Mouse (Mus musculus) embryo, embryonic 10 days (tissue): ENCODE results near the gene Akr1c14.
"Not testable (repeated sequence)": the region's sequence is repeated elsewhere in the genome, so short reads cannot be mapped to it uniquely, and the experiment has no call there.

ENCODE experiments used
- DNase-seq: peaks from one replicate; pipeline ENCODE4 v3.0.0-alpha.2; 2015; ENCODE audit warnings: low spot score

Akr1c14 gene

DNA sequence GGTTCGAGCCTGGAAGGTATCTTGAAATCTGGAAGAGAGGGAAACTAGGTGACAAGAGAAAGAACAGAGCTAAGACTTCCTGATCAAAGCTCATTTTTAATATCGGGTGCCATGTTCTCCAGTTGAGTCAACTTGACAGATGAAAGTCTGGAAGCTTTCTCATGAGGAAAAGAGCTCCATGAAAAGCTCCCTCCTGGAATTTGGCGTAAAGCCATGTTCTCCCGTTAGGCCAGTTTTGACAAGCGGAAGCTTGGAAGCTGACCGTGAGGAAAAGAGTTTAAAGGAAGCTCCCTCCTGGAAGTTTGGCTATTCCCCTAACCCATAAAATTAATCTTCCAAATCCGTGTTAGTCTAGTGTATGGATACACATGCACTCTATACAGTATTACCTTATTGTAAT, 74.3 kb downstream of the Akr1c14 start:
- no peak for DNase-seq

DNA sequence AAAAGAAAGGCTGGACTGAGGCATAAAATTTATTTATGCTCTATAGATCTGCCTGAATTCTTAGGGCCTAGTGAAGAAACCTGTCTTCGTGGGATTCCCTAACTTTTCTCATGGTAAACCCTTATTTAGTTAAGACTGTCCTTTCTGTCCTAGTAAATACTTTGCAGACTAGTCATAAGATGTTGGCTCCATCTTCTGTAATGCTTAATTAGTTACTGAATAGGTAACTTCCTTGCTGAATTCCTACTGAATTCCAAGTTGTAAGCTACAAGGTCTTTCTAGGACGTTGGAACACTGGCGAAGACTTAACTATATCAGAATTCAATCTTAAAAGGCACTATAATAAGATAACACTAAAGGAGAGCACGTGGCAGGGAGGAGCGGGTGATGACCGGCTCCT, 75.7 kb downstream of the Akr1c14 start:
- not testable (repeated sequence) for DNase-seq

DNA sequence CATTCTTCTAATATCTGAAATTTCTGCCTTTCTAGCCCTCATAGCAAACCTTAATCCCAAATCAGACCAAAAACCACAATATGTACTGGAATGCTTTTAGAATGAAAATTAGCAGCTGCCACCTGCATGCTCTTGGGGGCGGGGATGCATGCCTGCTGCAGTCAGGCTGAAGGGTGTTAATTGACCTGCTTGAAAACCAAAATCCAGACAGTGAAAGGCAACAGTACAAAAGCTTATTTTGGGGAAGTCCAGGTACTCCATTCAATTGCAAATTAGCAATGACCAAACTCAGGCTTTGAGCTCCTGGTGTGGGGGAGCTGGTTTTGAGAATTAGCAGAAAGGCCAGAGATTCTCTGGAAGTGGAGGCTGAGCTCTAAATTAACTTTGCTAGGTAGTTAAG, 77.0 kb downstream of the Akr1c14 start:
- DNase-seq: not testable (repeated sequence)

DNA sequence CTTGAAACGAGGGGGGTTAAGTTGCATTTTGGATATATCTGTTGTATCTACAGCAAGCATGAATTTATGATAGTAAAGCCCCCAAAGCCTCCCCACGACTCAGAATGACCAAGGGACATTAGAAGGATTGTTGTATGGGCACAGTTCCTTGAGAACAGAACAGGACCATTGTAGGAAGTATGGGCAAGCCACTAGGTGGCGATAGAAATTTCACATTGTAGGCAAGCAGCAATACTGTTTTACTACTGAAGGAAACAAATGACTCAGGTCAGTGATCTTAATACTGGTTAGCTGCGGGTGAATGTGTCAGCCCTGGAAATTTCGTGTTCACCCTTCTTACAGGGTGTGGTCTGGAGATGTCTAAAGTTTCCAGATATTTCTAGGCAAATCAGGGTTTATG, 80.3 kb downstream of the Akr1c14 start:
- peak; percentile 65 for DNase-seq

DNA sequence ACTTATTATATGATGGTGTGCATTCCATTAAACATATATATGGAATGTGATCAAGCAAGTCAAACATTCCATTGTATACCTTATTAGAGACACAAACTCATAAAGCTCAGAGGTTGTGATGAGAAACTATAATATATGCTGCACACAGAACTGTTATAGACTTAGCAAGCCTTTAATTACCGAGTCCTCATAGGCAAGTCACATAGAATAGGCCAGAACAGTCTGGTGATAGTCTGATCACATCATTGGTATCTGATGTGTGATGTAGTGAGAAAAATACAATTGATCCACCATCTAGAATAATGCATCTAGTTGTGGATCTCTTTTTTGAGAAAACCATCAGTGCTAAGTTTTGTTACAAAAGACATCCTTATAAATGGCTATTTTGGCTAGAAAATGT, 82.5 kb downstream of the Akr1c14 start:
- no peak for DNase-seq

DNA sequence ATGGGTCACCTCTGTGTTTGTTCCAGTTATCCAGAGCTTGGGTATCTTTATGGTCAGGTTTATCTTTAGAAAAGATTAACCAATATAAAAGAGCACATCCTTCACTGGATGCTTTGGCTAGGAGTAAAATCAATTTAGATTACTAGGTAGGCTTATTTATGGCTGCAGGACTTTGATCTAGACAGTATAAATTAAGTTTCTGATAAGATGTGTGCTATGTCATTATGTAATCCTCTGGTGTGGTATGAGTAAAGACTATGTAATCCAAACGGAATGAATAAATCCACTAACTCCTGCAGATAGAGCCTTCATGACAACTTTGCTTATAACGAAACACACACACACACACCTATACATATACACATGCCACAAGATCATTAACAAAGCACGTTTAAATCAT, 82.9 kb downstream of the Akr1c14 start:
- DNase-seq: no peak

DNA sequence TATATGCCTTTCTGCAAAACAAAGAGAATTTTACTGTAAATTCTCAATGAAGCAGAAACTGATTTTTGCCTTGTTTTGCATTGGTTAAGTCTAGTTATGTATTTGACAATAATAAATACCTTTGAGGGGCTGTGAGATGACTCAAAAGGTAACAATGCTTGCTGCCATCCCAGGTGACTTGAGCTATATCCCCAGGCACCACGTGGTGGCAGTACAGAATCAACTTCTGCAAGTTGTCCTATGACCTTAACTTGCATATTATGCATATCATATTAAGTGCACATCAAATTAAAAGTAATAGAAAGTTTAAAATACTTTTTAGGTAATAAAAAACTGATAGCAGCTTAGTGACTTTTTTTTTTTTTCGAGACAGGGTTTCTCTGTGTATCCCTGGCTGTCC, 84.3 kb downstream of the Akr1c14 start:
- DNase-seq: no peak
